Mouse (Mus musculus): ENCODE measurements around the gene Ccdc92b.

DNA sequence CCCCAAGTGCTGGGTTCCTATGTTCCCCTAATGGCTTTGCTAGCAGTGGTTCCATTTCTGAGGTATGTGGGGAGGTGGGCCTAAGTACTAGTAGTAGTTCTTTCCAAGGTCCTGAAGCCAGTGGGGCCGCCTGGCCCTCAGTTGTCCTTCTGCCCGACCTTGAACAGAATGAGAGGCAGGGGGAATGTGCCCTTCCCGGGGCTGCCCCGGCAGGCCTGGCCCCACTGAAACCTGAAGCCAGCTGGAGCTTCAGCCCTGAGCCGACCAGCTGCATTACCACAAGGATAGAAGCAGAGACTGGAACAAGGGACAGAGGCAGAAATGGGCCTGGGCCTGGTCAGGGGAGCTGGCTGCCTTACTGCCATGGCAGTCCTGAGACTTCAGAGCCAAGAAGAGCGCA lies 34.0 kb downstream of the Ccdc92b start:
- TF ChIP-seq CTCF (IDR thresholded peaks at IDR 0.05; ENCODE audit: low read depth, low read length), result no peak
- TF ChIP-seq TAL1 (conservative IDR thresholded peaks at IDR 0.05; ENCODE audit: low read depth, low read length), result no peak

All from G1E (cell line).